Comparison of ENCODE assay signal across 8 mouse cellular contexts in genomic region chr9:45121769-45122168, GRCm38 (mm10). TPM values are rescaled to one million over a fixed set of nuclear protein-coding genes. Genes with fewer than 3 reads are reported as not detected.
A peak's percentile ranks its signal among the peaks of the same experiment; 100 is the strongest.
DNase-seq lines count a peak whose midpoint lies in the region; ATAC-seq and TF ChIP-seq lines count a peak whose summit lies in the region.

No protein-coding gene starts in this region.

- ATAC-seq in forebrain, embryonic 14.5 days: peak; percentile 54
- ATAC-seq in liver, embryonic 16.5 days (ENCODE audit: low read depth): peak; percentile 37; the same call in 1 of the 2 replicates
- ATAC-seq in neural tube, embryonic 13.5 days (ENCODE audit: low read depth): peak; percentile 76

- DNase-seq in c-Kit-positive CD71-positive TER-119-positive erythroid progenitor cells, embryonic 14.5 days (ENCODE audit: low spot score): peak; percentile 24
- DNase-seq in forebrain, embryonic 14.5 days (ENCODE audit: low spot score): peak; percentile 86
- DNase-seq in heart, postnatal 10 days: peak; percentile 83 to 85
- peak; percentile 84 to 88 for DNase-seq in kidney, postnatal 4 days
- DNase-seq in testis, postnatal 10 days (ENCODE audit: low spot score): peak; percentile 84

- no peaks in the 10 kb centered on the region for H3K9me3 ChIP-seq in E14TG2a.4 (ENCODE audit: low read length)
- no peaks in the 10 kb centered on the region for H3K9me3 ChIP-seq in forebrain, embryonic 14.5 days (replicated peaks; ENCODE audit: control insufficient read depth, low read length)
- no peaks in the 10 kb centered on the region for H3K9me3 ChIP-seq in liver, embryonic 16.5 days (replicated peaks; ENCODE audit: control insufficient read depth, low read length)
- H3K9me3 ChIP-seq in neural tube, embryonic 13.5 days: no peaks in the 10 kb centered on the region

- peak; percentile 64 for TF ChIP-seq CTCF in E14TG2a.4 (conservative IDR thresholded peaks at IDR 0.05; ENCODE audit: low read length)

- intact Hi-C loops in heart, postnatal 10 days (cut with DNase I): loop anchor here (1.0 kb wide), 1 partner anchor 25 kb away; no protein-coding TSS in a partner anchor

- peak overlapping the region; percentile 38; the same call in 1 of the 2 replicates for H3K9ac ChIP-seq in forebrain, embryonic 14.5 days (ENCODE audit: low read length)
- H3K9ac ChIP-seq in liver, embryonic 16.5 days (ENCODE audit: low read depth, low read length): no peak overlapping the region
- H3K9ac ChIP-seq in neural tube, embryonic 13.5 days: peak overlapping the region; percentile 59

- H3K36me3 ChIP-seq in E14TG2a.4 (ENCODE audit: insufficient read depth, low read length): no peaks in the 10 kb centered on the region
- no peaks in the 10 kb centered on the region for H3K36me3 ChIP-seq in forebrain, embryonic 14.5 days (ENCODE audit: control insufficient read depth, insufficient read depth, low read length)
- no peaks in the 10 kb centered on the region for H3K36me3 ChIP-seq in liver, embryonic 16.5 days (ENCODE audit: control insufficient read depth, insufficient read depth)
- peaks cover 17% of the 10 kb centered on the region for H3K36me3 ChIP-seq in neural tube, embryonic 13.5 days

- H3K27me3 ChIP-seq in E14TG2a.4 (ENCODE audit: insufficient read depth, low read length): peaks cover 33% of the 10 kb centered on the region
- H3K27me3 ChIP-seq in forebrain, embryonic 14.5 days (replicated peaks; ENCODE audit: control insufficient read depth, insufficient read depth, low read length): no peaks in the 10 kb centered on the region
- no peaks in the 10 kb centered on the region; the same call in 1 of the 2 replicates for H3K27me3 ChIP-seq in liver, embryonic 16.5 days (ENCODE audit: control insufficient read depth, insufficient read depth, low read depth, low read length)
- H3K27me3 ChIP-seq in neural tube, embryonic 13.5 days: peaks cover 4% of the 10 kb centered on the region; the same call in 1 of the 2 replicates

- WGBS in forebrain, embryonic 14.5 days: 3% methylated on average over 10 of the region's 10 CpGs
- 4% methylated on average over 10 of the region's 10 CpGs for WGBS in liver, embryonic 16.5 days (ENCODE audit: insufficient replicate concordance)
- WGBS in neural tube, embryonic 13.5 days: 3% methylated on average over 10 of the region's 10 CpGs

- H3K4me1 ChIP-seq in E14TG2a.4 (replicated peaks; ENCODE audit: low read depth, low read length): peaks cover 78% of the 10 kb centered on the region
- H3K4me1 ChIP-seq in forebrain, embryonic 14.5 days (ENCODE audit: control insufficient read depth, insufficient read depth, low read length): peaks cover 16% of the 10 kb centered on the region
- H3K4me1 ChIP-seq in liver, embryonic 16.5 days (ENCODE audit: control insufficient read depth, low read depth, low read length): 0 out of 2 replicates have a peak, but pooled peaks cover 2% of the 10 kb centered on the region
- peaks cover 33% of the 10 kb centered on the region for H3K4me1 ChIP-seq in neural tube, embryonic 13.5 days (replicated peaks)

- H3K4me2 ChIP-seq in forebrain, embryonic 14.5 days (ENCODE audit: low read length): peak overlapping the region; percentile 43
- 0 out of 2 replicates have a peak overlapping the region, but pooled peaks have one; percentile 14 for H3K4me2 ChIP-seq in liver, embryonic 16.5 days (ENCODE audit: low read depth, low read length)
- H3K4me2 ChIP-seq in neural tube, embryonic 13.5 days: peak overlapping the region; percentile 48

- peak overlapping the region; percentile 70 for H3K4me3 ChIP-seq in E14TG2a.4 (replicated peaks; ENCODE audit: low read length)
- no peak overlapping the region for H3K4me3 ChIP-seq in forebrain, embryonic 14.5 days (ENCODE audit: low read depth, low read length)
- no peak overlapping the region for H3K4me3 ChIP-seq in liver, embryonic 16.5 days (ENCODE audit: low read depth, low read length)
- peak overlapping the region; percentile 18; the same call in 1 of the 2 replicates for H3K4me3 ChIP-seq in neural tube, embryonic 13.5 days

- H3K27ac ChIP-seq in forebrain, embryonic 14.5 days (ENCODE audit: low read depth, low read length): no peak overlapping the region
- H3K27ac ChIP-seq in liver, embryonic 16.5 days (ENCODE audit: low read length): no peak overlapping the region
- no peak overlapping the region for H3K27ac ChIP-seq in neural tube, embryonic 13.5 days (replicated peaks)

RNA-seq across cellular contexts. Expression of gene Scn2b, which starts 4.2 kb away (rescaled TPM):
- polyA plus RNA-seq in forebrain, embryonic 14.5 days (2014; fragmentation: Nextera tagmentation; extraction: Ambion mirVana): 3.0 and 4.1 TPM in 2 replicates
- 1 to 10 TPM in 1 of 2 experiments, under 1 TPM in 1; 0.79 to 1.1 TPM for total RNA-seq in heart, postnatal 10 days (2021)
- 0.20 TPM in 2 replicates for polyA plus RNA-seq in liver, embryonic 16.5 days (2015; fragmentation: Nextera tagmentation; extraction: Ambion mirVana)
- polyA plus RNA-seq in neural tube, embryonic 13.5 days (2015; fragmentation: Nextera tagmentation; extraction: Ambion mirVana): 9.2 and 9.7 TPM in 2 replicates

RNA-seq across cellular contexts. Expression of gene Scn4b, which starts 16.4 kb away (rescaled TPM):
- 0.11 and 0.12 TPM in 2 replicates for polyA plus RNA-seq in forebrain, embryonic 14.5 days (2014; fragmentation: Nextera tagmentation; extraction: Ambion mirVana)
- total RNA-seq in heart, postnatal 10 days (2021): under 1 TPM; 0.20 to 0.22 TPM
- 0.15 and 0.37 TPM in 2 replicates for polyA plus RNA-seq in liver, embryonic 16.5 days (2015; fragmentation: Nextera tagmentation; extraction: Ambion mirVana)
- polyA plus RNA-seq in neural tube, embryonic 13.5 days (2015; fragmentation: Nextera tagmentation; extraction: Ambion mirVana): 0.11 and 0.25 TPM in 2 replicates

RNA-seq across cellular contexts. Expression of gene Jaml, which starts 42.8 kb away (rescaled TPM):
- 0.15 TPM in 1 of 2 replicates, not detected in the other for polyA plus RNA-seq in forebrain, embryonic 14.5 days (2014; fragmentation: Nextera tagmentation; extraction: Ambion mirVana)
- total RNA-seq in heart, postnatal 10 days (2021): under 1 TPM; 0.19 to 0.30 TPM
- polyA plus RNA-seq in liver, embryonic 16.5 days (2015; fragmentation: Nextera tagmentation; extraction: Ambion mirVana): 0.47 and 1.2 TPM in 2 replicates
- 0.20 and 0.23 TPM in 2 replicates for polyA plus RNA-seq in neural tube, embryonic 13.5 days (2015; fragmentation: Nextera tagmentation; extraction: Ambion mirVana)

Comparison
In these comparisons a context has a peak if more than half of its experiments do, and no peak if none do; other contexts are left out.
1. H3K4me3 ChIP-seq: peak in E14TG2a.4 (single experiment) and neural tube, embryonic 13.5 days (single experiment); none in forebrain, embryonic 14.5 days (single experiment) and liver, embryonic 16.5 days (single experiment).
2. DNase-seq: peak in every context shown above with its lines; median percentile 86 in forebrain, embryonic 14.5 days; 86 in kidney, postnatal 4 days; 84 in heart, postnatal 10 days; 84 in testis, postnatal 10 days; 24 in c-Kit-positive CD71-positive TER-119-positive erythroid progenitor cells, embryonic 14.5 days.
3. Peak in every context shown above with its lines, with median percentiles within 50 percentile points of each other: ATAC-seq and H3K4me2 ChIP-seq.